Mouse (Mus musculus) embryonic fibroblast, embryonic 13.5 days (primary cell): Measurements from ENCODE around the gene Magel2. TPM values are rescaled to one million over a fixed set of nuclear protein-coding genes. Genes with fewer than 3 reads are reported as not detected.
A peak's percentile ranks its signal among the peaks of the same experiment; 100 is the strongest.

Source experiments
- H3K27ac ChIP-seq: 2 replicates; pipeline ENCODE4 v1.5.1; 2012; ENCODE audit warnings: low read length, control low read depth, inconsistent platforms; ENCODE audit not compliant: insufficient read depth
- H3K4me1 ChIP-seq: 2 replicates; pipeline ENCODE4 v1.6.1; 2011; ENCODE audit warnings: low read length; ENCODE audit not compliant: control insufficient read depth, insufficient read depth
- H3K4me3 ChIP-seq: 2 replicates; pipeline ENCODE4 v1.5.1; 2011; ENCODE audit warnings: mild to moderate bottlenecking, control low read depth, low read length; ENCODE audit not compliant: insufficient read depth
- CTCF ChIP-seq: IDR thresholded peaks from 2 replicates; pipeline ENCODE4 v1.5.1; 2011; ENCODE audit warnings: mild to moderate bottlenecking, control low read depth, low read length, moderate library complexity, borderline replicate concordance; ENCODE audit not compliant: insufficient read depth
- POLR2A ChIP-seq: IDR thresholded peaks from 2 replicates; pipeline ENCODE4 v1.6.1; 2011; ENCODE audit warnings: low read depth, mild to moderate bottlenecking, control low read depth, low read length, moderate library complexity
- polyA plus RNA-seq: library from polyadenylated mRNA; stranded (reverse); fragments of >200 nt; gene quantifications from 2 replicates; pipeline ENCODE4 v1.2.4, GENCODE M21; 2011; ENCODE audit warnings: low read depth; ENCODE audit not compliant: missing spikeins, insufficient read length

Magel2 gene
- polyA plus RNA-seq = not detected in 2 replicates

GRCm38 (mm10) chr7:62376510-62377304, at the start of gene Magel2:
Gene Magel2 (plus strand): TSS chr7:62377010.
- Histone ChIP-seq H3K27ac (no peak within 1 kb of the TSS), H3K4me3 (peak within 1 kb of the TSS; percentile 26)
- TF ChIP-seq POLR2A = no peak
- no peak for TF ChIP-seq CTCF

GRCm38 (mm10) chr7:62345411-62345810, 31.4 kb upstream of the Magel2 start:
- TF ChIP-seq CTCF (no peak), POLR2A (no peak)
- H3K4me1 ChIP-seq = no peaks in the 10 kb centered on the region
- no peak overlapping the region for H3K27ac ChIP-seq
- H3K4me3 ChIP-seq = no peak overlapping the region

More at GRCm38 (mm10) chr7:62376510-62377304, at the start of gene Magel2:
- no peaks in the 10 kb centered on the region for H3K4me1 ChIP-seq

- Histone ChIP-seq H3K4me3 (no peak within 1 kb of the TSS), H3K27ac (no peak within 1 kb of the TSS), H3K4me1 (no peaks in the 10 kb centered on the region)
- TF ChIP-seq POLR2A (no peak), CTCF (no peak)
These were observed 30.5 kb upstream of the Magel2 start, which contains the start of gene Ndn for GRCm38 (mm10) chr7:62346269-62346668. Gene Ndn (plus strand): TSS chr7:62346569.

DNA sequence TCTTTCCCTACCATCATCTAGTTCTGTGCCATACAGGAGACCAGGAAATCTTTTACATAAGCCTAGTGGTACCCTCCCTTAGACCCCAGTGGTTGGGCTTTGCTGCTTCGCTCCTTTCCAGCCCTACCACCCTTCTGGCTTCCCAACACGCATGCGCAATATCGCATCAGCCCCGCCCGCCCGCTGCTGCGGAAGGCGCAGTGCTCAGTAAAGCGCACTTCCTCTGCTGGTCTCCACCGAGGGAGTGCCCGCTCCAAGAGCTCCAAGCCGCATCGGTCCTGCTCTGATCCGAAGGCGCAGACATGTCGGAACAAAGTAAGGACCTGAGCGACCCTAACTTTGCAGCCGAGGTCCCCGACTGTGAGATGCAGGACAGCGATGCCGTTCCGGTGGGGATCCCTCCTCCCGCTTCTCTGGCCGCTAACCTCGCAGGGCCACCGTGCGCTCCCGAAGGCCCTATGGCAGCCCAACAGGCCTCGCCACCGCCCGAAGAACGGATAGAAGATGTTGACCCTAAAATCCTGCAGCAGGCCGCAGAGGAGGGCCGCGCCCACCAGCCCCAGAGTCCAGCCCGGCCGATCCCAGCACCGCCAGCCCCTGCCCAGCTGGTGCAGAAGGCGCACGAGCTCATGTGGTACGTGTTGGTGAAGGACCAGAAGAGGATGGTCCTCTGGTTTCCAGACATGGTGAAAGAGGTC, 28.6 kb upstream of the Magel2 start:
- Histone ChIP-seq H3K4me1 (no peaks in the 10 kb centered on the region), H3K4me3 (peak overlapping the region; percentile 48), H3K27ac (no peak overlapping the region)
- TF ChIP-seq CTCF (no peak), POLR2A (peak; percentile 93)

DNA sequence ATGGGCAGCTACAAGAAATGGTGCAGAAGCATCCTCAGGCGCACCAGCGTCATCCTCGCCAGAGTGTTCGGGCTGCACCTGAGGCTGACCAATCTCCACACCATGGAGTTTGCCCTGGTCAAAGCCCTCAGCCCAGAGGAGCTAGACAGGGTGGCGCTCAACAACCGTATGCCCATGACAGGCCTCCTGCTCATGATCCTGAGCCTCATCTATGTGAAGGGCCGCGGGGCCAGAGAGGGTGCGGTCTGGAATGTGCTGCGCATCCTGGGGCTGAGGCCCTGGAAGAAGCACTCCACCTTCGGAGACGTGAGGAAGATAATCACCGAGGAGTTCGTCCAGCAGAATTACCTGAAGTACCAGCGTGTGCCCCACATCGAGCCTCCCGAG, 28.0 kb upstream of the Magel2 start:
- Histone ChIP-seq H3K27ac (no peak overlapping the region), H3K4me3 (peak overlapping the region; percentile 48), H3K4me1 (no peaks in the 10 kb centered on the region)
- no peak for TF ChIP-seq CTCF
- TF ChIP-seq POLR2A = no peak

- TF ChIP-seq CTCF (no peak), POLR2A (no peak)
- H3K27ac ChIP-seq = no peak overlapping the region
- H3K4me1 ChIP-seq = no peaks in the 10 kb centered on the region
- no peak overlapping the region for H3K4me3 ChIP-seq
These were observed 25.5 kb upstream of the Magel2 start for GRCm38 (mm10) chr7:62351266-62351665.

DNA sequence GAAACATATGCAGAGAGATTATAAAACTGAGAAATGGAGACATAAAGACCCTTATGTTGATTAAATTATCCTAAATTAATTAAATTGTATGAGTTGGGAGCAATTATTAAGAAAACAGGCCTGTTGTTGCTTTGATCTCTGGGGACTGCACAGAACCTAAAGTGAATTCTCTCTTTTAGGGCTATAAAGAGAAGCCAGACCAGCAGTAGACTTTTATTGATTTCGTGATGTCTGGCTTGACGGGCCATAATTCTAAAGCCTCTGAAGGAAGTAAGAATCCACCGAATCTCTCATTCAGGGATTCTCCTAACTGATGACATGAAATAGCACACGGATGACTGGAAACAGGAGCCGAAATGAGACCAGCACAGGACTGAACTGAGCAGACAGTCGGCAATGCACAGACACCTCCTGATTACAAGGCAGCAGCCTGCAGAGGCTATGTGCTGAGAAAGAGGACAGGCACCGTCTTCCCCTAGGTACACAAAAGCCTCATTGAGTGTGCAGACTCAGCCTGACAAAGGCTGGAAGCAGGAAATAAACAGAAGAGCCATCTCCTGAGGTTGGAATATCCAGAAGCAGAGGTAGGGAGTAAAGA, 11.7 kb upstream of the Magel2 start:
- H3K27ac ChIP-seq = no peak overlapping the region
- no peaks in the 10 kb centered on the region for H3K4me1 ChIP-seq
- TF ChIP-seq CTCF (no peak), POLR2A (no peak)
- no peak overlapping the region for H3K4me3 ChIP-seq

GRCm38 (mm10) chr7:62366730-62367129, 10.1 kb upstream of the Magel2 start:
- Histone ChIP-seq H3K4me1 (no peaks in the 10 kb centered on the region), H3K27ac (no peak overlapping the region), H3K4me3 (no peak overlapping the region)
- TF ChIP-seq CTCF = no peak
- no peak for TF ChIP-seq POLR2A

DNA sequence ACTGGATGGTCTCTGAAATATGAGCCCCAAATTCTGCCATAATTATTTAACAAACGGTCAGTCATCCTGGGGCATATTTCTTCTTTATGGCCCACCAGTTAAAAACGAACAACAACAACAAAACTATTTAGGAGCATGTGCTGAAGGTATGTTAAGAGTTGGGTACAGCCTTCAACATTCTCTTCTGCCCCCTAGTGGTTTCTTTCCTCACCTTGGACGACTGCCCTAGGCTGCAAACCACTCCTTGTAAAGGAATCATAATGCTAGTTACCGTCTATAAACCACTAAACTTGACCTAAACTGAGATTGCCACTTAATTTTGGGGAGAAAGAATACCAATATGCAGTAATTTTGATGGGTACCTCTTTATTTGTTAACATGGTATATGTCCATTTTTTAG, 1.2 kb upstream of the Magel2 start:
- no peak for TF ChIP-seq POLR2A
- no peak for TF ChIP-seq CTCF
- Histone ChIP-seq H3K4me3 (no peak overlapping the region), H3K27ac (no peak overlapping the region), H3K4me1 (no peaks in the 10 kb centered on the region)

DNA sequence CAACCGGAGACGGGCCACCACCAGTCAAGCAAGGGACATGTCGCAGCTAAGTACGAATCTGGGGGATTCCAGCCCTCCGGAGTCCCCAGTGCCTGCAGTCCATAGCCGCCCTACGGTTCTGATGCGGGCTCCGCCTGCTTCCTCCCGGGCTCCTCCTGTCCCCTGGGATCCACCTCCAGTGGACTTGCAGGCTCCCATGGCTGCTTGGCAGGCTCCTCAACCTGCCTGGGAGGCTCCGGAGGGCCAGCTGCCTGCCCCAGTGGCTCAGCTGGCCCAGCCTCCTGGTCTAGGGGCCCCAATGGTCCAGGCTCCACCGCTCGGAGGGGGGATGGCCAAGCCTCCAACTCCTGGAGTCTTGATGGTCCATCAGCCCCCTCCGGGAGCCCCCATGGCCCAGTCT, 503 bp downstream of the Magel2 start:
- peak overlapping the region; percentile 26 for H3K4me3 ChIP-seq
- no peak overlapping the region for H3K27ac ChIP-seq
- H3K4me1 ChIP-seq = no peaks in the 10 kb centered on the region
- TF ChIP-seq CTCF = no peak
